Mouse (Mus musculus) gastrocnemius, postnatal 25 days (tissue): ENCODE data around the gene Aff3. TPM values are rescaled to one million over a fixed set of nuclear protein-coding genes. Genes with fewer than 3 reads are reported as not detected.

Source experiments
- DNase-seq: peaks from one replicate; pipeline ENCODE4 v3.0.0; 2022
- total RNA-seq, 2 experiments: library from RNA; stranded (reverse); gene quantifications; 1 replicate in 1 of 2; 2 replicates in 1 of 2; pipeline ENCODE4 v1.2.3; 2021

Aff3 gene
- total RNA-seq, 2 experiments from 2014 or later = 1.4 to 1.8 TPM

DNA sequence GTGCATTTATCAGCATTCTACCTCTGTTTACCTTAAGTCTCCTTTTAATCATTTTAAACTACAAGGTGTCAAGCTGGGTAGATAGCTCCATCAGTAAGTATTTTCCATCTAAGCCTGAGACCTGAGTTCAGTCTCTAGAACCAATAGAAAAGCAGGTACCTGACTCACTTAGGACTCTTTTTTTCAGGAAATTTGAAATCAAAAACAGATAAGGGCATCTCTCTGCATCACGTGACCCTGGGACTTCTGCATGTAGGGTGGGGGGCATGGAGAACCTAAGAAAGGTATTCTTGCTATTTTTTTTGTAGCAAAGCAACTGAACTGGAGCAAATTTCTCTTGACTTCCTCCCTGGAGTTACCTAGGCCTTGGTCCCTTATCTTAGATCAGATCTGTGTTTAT lies 523.4 kb downstream of the Aff3 start:
- DNase-seq = no peak

DNA sequence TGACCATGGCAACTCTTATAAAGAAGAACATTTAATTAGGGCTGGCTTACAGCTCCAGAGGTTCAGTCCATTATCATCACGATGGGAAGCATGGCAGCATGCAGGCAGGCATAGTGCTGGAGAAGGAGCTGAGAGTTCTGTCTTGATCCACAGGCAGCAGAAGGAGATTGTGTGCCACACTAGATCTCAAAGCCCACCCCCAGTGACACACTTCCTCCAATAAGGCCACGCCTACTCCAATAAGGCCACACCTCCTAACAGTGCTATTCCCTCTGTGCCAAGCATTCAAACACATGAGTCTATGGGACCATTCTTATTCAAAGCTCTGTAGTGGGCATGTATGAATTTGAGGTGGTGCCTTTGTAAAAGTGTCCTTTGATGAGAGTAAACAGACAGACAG lies 523.8 kb downstream of the Aff3 start:
- DNase-seq = no peak

GRCm38 (mm10) chr1:38139396-38139795 lies 525.4 kb downstream of the Aff3 start:
- no peak for DNase-seq

DNA sequence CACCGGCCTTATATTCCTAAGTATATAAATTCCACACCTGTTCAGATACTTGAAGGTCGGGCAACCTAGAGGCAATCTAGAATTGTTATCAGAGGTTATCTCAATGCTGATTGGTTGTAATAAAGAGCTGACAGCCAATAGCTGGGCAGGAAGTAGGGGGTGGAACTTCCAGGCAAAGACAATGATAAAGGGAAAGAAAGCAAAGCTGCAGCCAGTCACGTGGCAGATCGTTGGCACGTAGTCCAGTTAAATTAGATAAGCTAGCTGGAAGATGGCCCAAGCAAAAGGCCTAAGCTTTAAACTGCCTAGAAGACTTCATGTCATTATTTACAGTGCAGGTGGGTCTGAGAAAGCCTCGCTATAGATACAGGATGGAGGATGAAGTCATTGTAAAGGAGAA lies 531.8 kb downstream of the Aff3 start:
- no peak for DNase-seq

DNA sequence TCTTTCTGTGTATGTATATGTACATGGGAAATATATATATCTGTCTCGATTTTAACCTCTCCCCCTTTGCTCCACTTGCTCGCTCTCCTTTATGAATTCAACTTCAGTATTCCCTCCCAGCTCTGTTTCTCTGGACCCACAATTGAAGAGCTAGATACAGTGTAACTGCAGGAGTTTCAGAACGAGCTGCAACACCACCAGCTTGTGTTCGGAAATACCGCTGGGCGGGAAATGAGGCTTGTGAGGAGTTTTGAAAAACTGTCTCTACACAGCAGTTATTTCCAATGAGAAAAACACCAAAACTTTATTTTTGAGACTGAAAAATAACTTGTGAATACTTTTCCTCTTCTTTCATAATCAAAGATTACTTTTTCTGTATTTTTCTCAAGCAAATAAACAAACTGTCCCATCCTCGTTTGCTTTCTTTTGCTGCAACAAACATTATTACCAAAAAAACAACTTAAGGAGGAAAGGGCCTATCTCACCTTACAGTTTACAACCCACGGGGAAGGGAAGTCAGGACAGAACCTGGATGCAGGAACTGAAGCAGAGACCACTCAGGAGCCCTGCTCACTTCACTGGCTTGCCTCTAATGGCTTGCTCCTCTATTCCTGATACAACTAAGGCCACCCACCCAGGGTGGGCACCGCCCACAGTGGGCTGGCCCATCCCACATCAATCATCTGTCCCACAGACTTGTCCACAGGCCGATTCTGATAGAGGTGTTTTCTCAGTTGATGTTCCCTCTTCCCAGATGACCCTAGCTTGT lies 533.9 kb downstream of the Aff3 start:
- DNase-seq = no peak

DNA sequence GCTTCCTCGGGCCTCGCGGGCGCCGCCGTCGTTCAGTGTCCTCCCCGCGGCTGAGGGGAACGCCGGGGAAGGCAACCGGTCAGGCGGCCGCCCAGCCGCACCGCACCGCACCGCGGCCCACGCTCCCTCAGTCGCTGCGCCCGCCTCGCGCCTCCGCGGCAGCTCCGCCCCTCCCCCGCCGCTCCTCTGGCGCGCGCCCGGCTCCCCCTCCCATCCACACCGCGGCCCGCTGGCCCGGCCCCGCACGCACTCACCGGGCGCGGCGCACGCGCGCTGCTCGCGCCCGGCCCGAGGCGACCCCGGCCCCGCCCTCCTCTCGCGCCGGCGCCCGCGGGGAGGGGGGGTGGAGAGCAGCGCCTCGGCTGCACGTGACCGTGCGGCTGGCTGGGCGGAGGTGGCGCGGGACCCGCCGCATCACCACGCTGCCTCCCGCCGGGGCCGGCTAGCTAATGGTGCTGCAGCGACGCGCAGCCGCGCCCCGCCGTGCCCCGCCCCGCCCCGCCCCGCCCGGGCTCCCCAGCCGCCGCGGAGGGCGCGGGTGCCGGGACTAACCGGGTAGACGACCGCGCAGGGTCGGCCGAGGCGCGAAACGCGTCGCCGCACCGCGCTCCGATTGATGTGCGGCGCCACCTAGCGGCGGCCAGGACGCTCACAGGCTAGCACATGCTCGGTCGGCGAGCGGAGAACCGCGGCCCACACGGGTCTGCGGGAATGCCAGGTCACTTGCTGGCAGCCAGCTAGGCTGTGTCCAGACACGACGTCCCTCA lies 535.1 kb downstream of the Aff3 start, which contains the start of gene Rev1:
Gene Rev1 (minus strand): TSS at position 301 of the 767 bp plus-strand sequence.
- peak; percentile 96 for DNase-seq

DNA sequence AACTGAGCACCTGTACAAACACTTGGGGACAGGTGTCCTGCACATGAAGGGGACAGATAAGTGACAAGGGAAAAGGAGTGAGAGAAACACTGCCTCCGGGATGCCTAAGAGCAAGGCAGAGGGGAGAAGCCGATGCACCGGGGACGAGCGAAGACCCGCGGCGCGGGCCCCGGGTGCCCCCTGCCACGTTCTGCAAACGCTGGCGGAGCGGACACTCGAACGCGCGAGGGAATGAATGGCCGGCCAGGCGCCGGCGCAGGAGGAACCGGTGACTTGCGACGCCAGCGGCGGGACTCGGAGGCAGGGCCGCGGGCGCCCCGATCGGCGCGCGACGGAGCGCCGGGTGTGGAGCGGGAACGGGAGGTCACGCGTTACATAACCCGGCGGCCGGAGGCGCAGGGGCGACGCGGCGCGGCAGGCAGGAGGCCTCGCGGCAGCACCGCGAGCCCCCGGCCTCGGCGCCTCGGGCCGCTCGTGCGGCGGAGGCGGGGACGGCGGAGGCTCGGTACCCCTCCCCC lies 535.8 kb downstream of the Aff3 start:
- DNase-seq = peak; percentile 62

Other genes starting within 250 kb of the Aff3 start
- gene Lonrf2, start 171.8 kb upstream of the Aff3 start, total RNA-seq = 1 to 10 TPM in 1 of 2 experiments, under 1 TPM in 1; 0.69 to 1.0 TPM
- gene Chst10, start 233.2 kb upstream of the Aff3 start, total RNA-seq = under 1 TPM; 0.26 to 0.27 TPM